Mouse (Mus musculus): ENCODE measurements around the gene Clns1a.

- TF ChIP-seq CTCF (IDR thresholded peaks at IDR 0.05; ENCODE audit: low read depth, low read length) (no peak), POLR2A (IDR thresholded peaks at IDR 0.05; ENCODE audit: extremely low read depth, insufficient read depth, low read length) (no peak)
Measured at GRCm38 (mm10) chr7:97647656-97648055, 48.8 kb upstream of the Clns1a start.

Data from liver, adult 2 months (tissue).